Mouse (Mus musculus): Measurements from ENCODE around the gene Ddx28. TPM values are rescaled to one million over a fixed set of nuclear protein-coding genes. Genes with fewer than 3 reads are reported as not detected.

The Ddx28 gene
- total and polyA plus RNA-seq, 2 experiments from 2014 or later, result 22.8 to 29.7 TPM

DNA sequence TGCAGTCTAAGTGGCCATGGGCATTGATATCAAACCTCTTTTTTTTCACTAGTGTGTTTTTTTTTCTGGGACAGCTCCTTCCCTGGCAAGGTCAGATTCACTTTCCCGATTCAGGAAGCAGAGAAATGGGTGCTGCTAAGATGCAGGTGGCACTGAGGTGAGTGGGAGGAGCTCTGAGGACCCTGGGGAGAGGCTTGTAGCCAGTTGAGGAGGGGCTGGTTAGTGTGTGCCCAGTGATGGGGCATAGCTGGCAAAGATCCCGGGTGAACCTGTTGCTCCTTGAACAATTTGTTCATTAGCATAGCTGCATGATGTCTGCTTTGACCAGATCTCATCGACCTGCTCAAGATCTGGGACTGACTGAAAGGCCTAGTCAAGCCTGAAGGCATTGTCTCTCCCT is 43.4 kb upstream of the Ddx28 start:
- peak; percentile 26 for DNase-seq (ENCODE audit: low spot score)
- 57% methylated on average over 3 of the region's 3 CpGs for WGBS
- TF ChIP-seq CTCF (IDR thresholded peaks at IDR 0.05), result no peak
- peaks cover 7% of the 10 kb centered on the region; the same call in 1 of the 2 replicates for H3K4me1 ChIP-seq (ENCODE audit: insufficient read depth, low read length)
- no peak for ATAC-seq (ENCODE audit: low FRiP score)
- H3K36me3 ChIP-seq (ENCODE audit: insufficient read depth, low read length), result peaks cover 31% of the 10 kb centered on the region
- no peak overlapping the region for H3K9ac ChIP-seq (replicated peaks; ENCODE audit: low read length, poor library complexity, severe bottlenecking)
- H3K27ac ChIP-seq (ENCODE audit: low read depth, low read length), result no peak overlapping the region
- no peak overlapping the region for H3K4me3 ChIP-seq (ENCODE audit: low read depth, low read length)
- no peaks in the 10 kb centered on the region for H3K9me3 ChIP-seq (ENCODE audit: low read length)
- H3K27me3 ChIP-seq (ENCODE audit: insufficient read depth, low read length), result no peaks in the 10 kb centered on the region
- no peak overlapping the region for H3K4me2 ChIP-seq (ENCODE audit: low read depth, low read length, poor library complexity, severe bottlenecking)

DNA sequence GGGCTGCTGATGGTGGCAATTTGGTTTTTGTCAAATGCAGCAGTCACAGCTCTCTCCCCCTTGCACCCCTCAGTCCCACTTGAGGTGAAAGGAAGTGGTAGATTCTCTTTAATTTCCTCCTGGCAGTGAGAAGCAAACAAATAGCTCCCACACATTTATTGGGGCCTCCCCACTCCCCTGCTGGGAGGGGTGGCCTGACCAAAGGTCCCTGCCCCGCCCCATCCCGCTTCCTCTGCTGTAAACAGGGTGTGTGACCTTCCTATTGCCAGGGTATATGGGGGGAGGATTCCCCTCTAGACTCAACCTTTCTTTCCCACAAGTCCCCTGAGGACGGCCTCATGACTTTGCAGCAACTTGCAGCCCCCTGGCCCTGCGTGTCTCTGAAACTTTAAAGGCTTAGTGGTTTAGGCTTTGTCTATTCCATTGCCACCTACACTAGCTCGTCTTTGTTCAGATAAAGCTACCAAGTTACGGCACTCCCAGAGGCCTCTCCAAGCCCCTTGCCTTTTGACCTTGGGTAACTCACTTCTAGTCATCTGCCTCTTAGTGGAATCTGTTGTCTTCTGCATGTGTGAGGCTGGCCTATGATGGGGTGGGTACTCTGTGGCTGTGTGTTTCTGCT is 42.6 kb upstream of the Ddx28 start:
- DNase-seq (ENCODE audit: low spot score), result no peak
- H3K4me2 ChIP-seq (ENCODE audit: low read depth, low read length, poor library complexity, severe bottlenecking), result no peak overlapping the region
- no peak for ATAC-seq (ENCODE audit: low FRiP score)
- peaks cover 31% of the 10 kb centered on the region for H3K36me3 ChIP-seq (ENCODE audit: insufficient read depth, low read length)
- no peaks in the 10 kb centered on the region for H3K9me3 ChIP-seq (ENCODE audit: low read length)
- H3K9ac ChIP-seq (replicated peaks; ENCODE audit: low read length, poor library complexity, severe bottlenecking), result no peak overlapping the region
- TF ChIP-seq CTCF (IDR thresholded peaks at IDR 0.05), result no peak
- no peak overlapping the region for H3K4me3 ChIP-seq (ENCODE audit: low read depth, low read length)
- peaks cover 7% of the 10 kb centered on the region; the same call in 1 of the 2 replicates for H3K4me1 ChIP-seq (ENCODE audit: insufficient read depth, low read length)
- 73% methylated on average over 6 of the region's 6 CpGs for WGBS
- H3K27me3 ChIP-seq (ENCODE audit: insufficient read depth, low read length), result no peaks in the 10 kb centered on the region
- no peak overlapping the region for H3K27ac ChIP-seq (ENCODE audit: low read depth, low read length)

- Histone ChIP-seq H3K27me3 (ENCODE audit: insufficient read depth, low read length) (no peaks in the 10 kb centered on the region), H3K4me2 (ENCODE audit: low read depth, low read length, poor library complexity, severe bottlenecking) (no peak overlapping the region), H3K27ac (ENCODE audit: low read depth, low read length) (no peak overlapping the region), H3K9me3 (ENCODE audit: low read length) (no peaks in the 10 kb centered on the region), H3K4me3 (ENCODE audit: low read depth, low read length) (no peak overlapping the region), H3K4me1 (ENCODE audit: insufficient read depth, low read length) (no peaks in the 10 kb centered on the region), H3K36me3 (ENCODE audit: insufficient read depth, low read length) (peaks cover 36% of the 10 kb centered on the region), H3K9ac (replicated peaks; ENCODE audit: low read length, poor library complexity, severe bottlenecking) (no peak overlapping the region)
- ATAC-seq (ENCODE audit: low FRiP score) (no peak), DNase-seq (ENCODE audit: low spot score) (no peak)
- 92% methylated on average over 9 of the region's 9 CpGs for WGBS
- TF ChIP-seq CTCF (IDR thresholded peaks at IDR 0.05), result no peak
These were observed 40.9 kb upstream of the Ddx28 start for GRCm38 (mm10) chr8:106052510-106053089.

- Histone ChIP-seq H3K4me3 (ENCODE audit: low read depth, low read length) (no peak overlapping the region), H3K4me1 (ENCODE audit: insufficient read depth, low read length) (no peaks in the 10 kb centered on the region), H3K27ac (ENCODE audit: low read depth, low read length) (no peak overlapping the region), H3K9me3 (ENCODE audit: low read length) (no peaks in the 10 kb centered on the region), H3K9ac (replicated peaks; ENCODE audit: low read length, poor library complexity, severe bottlenecking) (no peak overlapping the region), H3K36me3 (ENCODE audit: insufficient read depth, low read length) (peaks cover 36% of the 10 kb centered on the region), H3K27me3 (ENCODE audit: insufficient read depth, low read length) (no peaks in the 10 kb centered on the region), H3K4me2 (ENCODE audit: low read depth, low read length, poor library complexity, severe bottlenecking) (no peak overlapping the region)
- TF ChIP-seq CTCF (IDR thresholded peaks at IDR 0.05), result no peak
- ATAC-seq (ENCODE audit: low FRiP score) (no peak), DNase-seq (ENCODE audit: low spot score) (no peak)
- 91% methylated on average over 3 of the region's 3 CpGs for WGBS
These were observed 39.4 kb upstream of the Ddx28 start for GRCm38 (mm10) chr8:106051068-106051467.

GRCm38 (mm10) chr8:106049840-106050239 is 38.2 kb upstream of the Ddx28 start:
- DNase-seq (ENCODE audit: low spot score) (no peak), ATAC-seq (ENCODE audit: low FRiP score) (no peak)
- 86% methylated on average over 6 of the region's 6 CpGs for WGBS
- H3K4me2 ChIP-seq (ENCODE audit: low read depth, low read length, poor library complexity, severe bottlenecking), result no peak overlapping the region
- H3K36me3 ChIP-seq (ENCODE audit: insufficient read depth, low read length), result peaks cover 40% of the 10 kb centered on the region
- H3K4me1 ChIP-seq (ENCODE audit: insufficient read depth, low read length), result no peaks in the 10 kb centered on the region
- no peak overlapping the region for H3K4me3 ChIP-seq (ENCODE audit: low read depth, low read length)
- no peak for TF ChIP-seq CTCF (IDR thresholded peaks at IDR 0.05)
- H3K9me3 ChIP-seq (ENCODE audit: low read length), result no peaks in the 10 kb centered on the region
- no peak overlapping the region for H3K9ac ChIP-seq (replicated peaks; ENCODE audit: low read length, poor library complexity, severe bottlenecking)
- no peaks in the 10 kb centered on the region for H3K27me3 ChIP-seq (ENCODE audit: insufficient read depth, low read length)
- no peak overlapping the region for H3K27ac ChIP-seq (ENCODE audit: low read depth, low read length)

GRCm38 (mm10) chr8:106047854-106048630 is 36.4 kb upstream of the Ddx28 start:
- Histone ChIP-seq H3K9ac (replicated peaks; ENCODE audit: low read length, poor library complexity, severe bottlenecking) (no peak overlapping the region), H3K4me1 (ENCODE audit: insufficient read depth, low read length) (no peaks in the 10 kb centered on the region), H3K4me3 (ENCODE audit: low read depth, low read length) (no peak overlapping the region), H3K27ac (ENCODE audit: low read depth, low read length) (no peak overlapping the region), H3K27me3 (ENCODE audit: insufficient read depth, low read length) (no peaks in the 10 kb centered on the region), H3K9me3 (ENCODE audit: low read length) (no peaks in the 10 kb centered on the region), H3K4me2 (ENCODE audit: low read depth, low read length, poor library complexity, severe bottlenecking) (no peak overlapping the region), H3K36me3 (ENCODE audit: insufficient read depth, low read length) (peaks cover 41% of the 10 kb centered on the region)
- WGBS, result 88% methylated on average over 5 of the region's 5 CpGs
- no peak for ATAC-seq (ENCODE audit: low FRiP score)
- TF ChIP-seq CTCF (IDR thresholded peaks at IDR 0.05), result no peak
- no peak for DNase-seq (ENCODE audit: low spot score)
